Mouse (Mus musculus): ENCODE results near the gene Mau2. TPM values are rescaled to one million over a fixed set of nuclear protein-coding genes. Genes with fewer than 3 reads are reported as not detected.
A peak's percentile ranks its signal among the peaks of the same experiment; 100 is the strongest.
"Not testable (repeated sequence)": the region's sequence is repeated elsewhere in the genome, so short reads cannot be mapped to it uniquely, and the experiment has no call there.

Gene Mau2
- polyA plus RNA-seq, 1 experiment, result 51.9 TPM

- 42% methylated on average over 2 of the region's 2 CpGs for WGBS
These were observed 37.4 kb downstream of the Mau2 start for GRCm38 (mm10) chr8:70005178-70005577.

GRCm38 (mm10) chr8:70004345-70004744 lies 38.2 kb downstream of the Mau2 start:
- Histone ChIP-seq H3K4me3 (replicated peaks; ENCODE audit: control insufficient read depth, low read depth, low read length) (no peak overlapping the region), H3K27ac (ENCODE audit: control insufficient read depth, insufficient read depth, low read depth, low read length, poor library complexity) (no peak overlapping the region), H3K4me1 (ENCODE audit: control insufficient read depth, insufficient read depth, low read length) (peaks cover 3% of the 10 kb centered on the region; the same call in 1 of the 2 replicates)
- TF ChIP-seq POLR2A (IDR thresholded peaks at IDR 0.05; ENCODE audit: borderline replicate concordance, control insufficient read depth, low read depth, low read length), result no peak
- no peak for TF ChIP-seq CTCF (IDR thresholded peaks at IDR 0.05; ENCODE audit: control insufficient read depth, insufficient read depth, low read length)

More at GRCm38 (mm10) chr8:70005178-70005577, 37.4 kb downstream of the Mau2 start:
- Histone ChIP-seq H3K27ac (ENCODE audit: control insufficient read depth, insufficient read depth, low read depth, low read length, poor library complexity) (no peak overlapping the region), H3K4me1 (ENCODE audit: control insufficient read depth, insufficient read depth, low read length) (peaks cover 3% of the 10 kb centered on the region; the same call in 1 of the 2 replicates), H3K4me3 (replicated peaks; ENCODE audit: control insufficient read depth, low read depth, low read length) (no peak overlapping the region)
- TF ChIP-seq POLR2A (IDR thresholded peaks at IDR 0.05; ENCODE audit: borderline replicate concordance, control insufficient read depth, low read depth, low read length) (no peak), CTCF (IDR thresholded peaks at IDR 0.05; ENCODE audit: control insufficient read depth, insufficient read depth, low read length) (no peak)

GRCm38 (mm10) chr8:70003204-70003657 lies 39.3 kb downstream of the Mau2 start:
- Histone ChIP-seq H3K27ac (ENCODE audit: control insufficient read depth, insufficient read depth, low read depth, low read length, poor library complexity) (peak overlapping the region; percentile 45), H3K4me1 (ENCODE audit: control insufficient read depth, insufficient read depth, low read length) (peaks cover 3% of the 10 kb centered on the region; the same call in 1 of the 2 replicates), H3K4me3 (replicated peaks; ENCODE audit: control insufficient read depth, low read depth, low read length) (no peak overlapping the region)
- no peak for TF ChIP-seq POLR2A (IDR thresholded peaks at IDR 0.05; ENCODE audit: borderline replicate concordance, control insufficient read depth, low read depth, low read length)
- peak; percentile 32; the same call in 1 of the 2 replicates for TF ChIP-seq CTCF (IDR thresholded peaks at IDR 0.05; ENCODE audit: control insufficient read depth, insufficient read depth, low read length)
- WGBS, result 19% methylated on average over 4 of the region's 4 CpGs

- WGBS, result 21% methylated on average over 7 of the region's 7 CpGs
- H3K4me3 ChIP-seq (replicated peaks; ENCODE audit: control insufficient read depth, low read depth, low read length); H3K4me1 ChIP-seq (ENCODE audit: control insufficient read depth, insufficient read depth, low read length): not testable (repeated sequence)
- H3K27ac ChIP-seq (ENCODE audit: control insufficient read depth, insufficient read depth, low read depth, low read length, poor library complexity), result peak overlapping the region; percentile 92; the same call in 1 of the 2 replicates
These were observed 40.7 kb downstream of the Mau2 start for GRCm38 (mm10) chr8:70001892-70002191.

- WGBS, result under 1% methylated on average over 16 of the region's 16 CpGs
- Histone ChIP-seq H3K27ac (ENCODE audit: control insufficient read depth, insufficient read depth, low read depth, low read length, poor library complexity) (peak overlapping the region; percentile 92), H3K4me1 (ENCODE audit: control insufficient read depth, insufficient read depth, low read length) (peaks cover 3% of the 10 kb centered on the region; the same call in 1 of the 2 replicates), H3K4me3 (replicated peaks; ENCODE audit: control insufficient read depth, low read depth, low read length) (peak overlapping the region; percentile 36)
- TF ChIP-seq CTCF (IDR thresholded peaks at IDR 0.05; ENCODE audit: control insufficient read depth, insufficient read depth, low read length) (peak; percentile 72), POLR2A (IDR thresholded peaks at IDR 0.05; ENCODE audit: borderline replicate concordance, control insufficient read depth, low read depth, low read length) (peak; percentile 45; the same call in 1 of the 2 replicates)
These were observed 41.2 kb downstream of the Mau2 start for GRCm38 (mm10) chr8:70001176-70001891.

- WGBS, result 89% methylated on average over 2 of the region's 2 CpGs
- H3K27ac ChIP-seq (ENCODE audit: control insufficient read depth, insufficient read depth, low read depth, low read length, poor library complexity), result no peak overlapping the region
- no peak for TF ChIP-seq CTCF (IDR thresholded peaks at IDR 0.05; ENCODE audit: control insufficient read depth, insufficient read depth, low read length)
- no peak for TF ChIP-seq POLR2A (IDR thresholded peaks at IDR 0.05; ENCODE audit: borderline replicate concordance, control insufficient read depth, low read depth, low read length)
- H3K4me1 ChIP-seq (ENCODE audit: control insufficient read depth, insufficient read depth, low read length), result peaks cover 3% of the 10 kb centered on the region; the same call in 1 of the 2 replicates
- H3K4me3 ChIP-seq (replicated peaks; ENCODE audit: control insufficient read depth, low read depth, low read length), result no peak overlapping the region
These were observed 42.3 kb downstream of the Mau2 start for GRCm38 (mm10) chr8:70000226-70000625.

- WGBS, result 86% methylated on average over 4 of the region's 4 CpGs
- H3K4me3 ChIP-seq (replicated peaks; ENCODE audit: control insufficient read depth, low read depth, low read length), result no peak overlapping the region
- H3K4me1 ChIP-seq (ENCODE audit: control insufficient read depth, insufficient read depth, low read length), result peaks cover 3% of the 10 kb centered on the region; the same call in 1 of the 2 replicates
- no peak for TF ChIP-seq POLR2A (IDR thresholded peaks at IDR 0.05; ENCODE audit: borderline replicate concordance, control insufficient read depth, low read depth, low read length)
- TF ChIP-seq CTCF (IDR thresholded peaks at IDR 0.05; ENCODE audit: control insufficient read depth, insufficient read depth, low read length), result no peak
- no peak overlapping the region for H3K27ac ChIP-seq (ENCODE audit: control insufficient read depth, insufficient read depth, low read depth, low read length, poor library complexity)
These were observed 43.3 kb downstream of the Mau2 start for GRCm38 (mm10) chr8:69999236-69999635.

GRCm38 (mm10) chr8:69998706-69999105 lies 43.8 kb downstream of the Mau2 start:
- no peak overlapping the region for H3K4me3 ChIP-seq (replicated peaks; ENCODE audit: control insufficient read depth, low read depth, low read length)
- no peak overlapping the region for H3K27ac ChIP-seq (ENCODE audit: control insufficient read depth, insufficient read depth, low read depth, low read length, poor library complexity)
- TF ChIP-seq POLR2A (IDR thresholded peaks at IDR 0.05; ENCODE audit: borderline replicate concordance, control insufficient read depth, low read depth, low read length) (no peak), CTCF (IDR thresholded peaks at IDR 0.05; ENCODE audit: control insufficient read depth, insufficient read depth, low read length) (no peak)
- 77% methylated on average over 3 of the region's 3 CpGs for WGBS
- peaks cover 3% of the 10 kb centered on the region; the same call in 1 of the 2 replicates for H3K4me1 ChIP-seq (ENCODE audit: control insufficient read depth, insufficient read depth, low read length)

Data from bone marrow, adult 2 months (tissue).